Mouse (Mus musculus) forebrain, embryonic 16.5 days (tissue): ENCODE results near the gene Csk. TPM values are rescaled to one million over a fixed set of nuclear protein-coding genes. Genes with fewer than 3 reads are reported as not detected.

ENCODE experiments used
- ATAC-seq: fragments of 200-750 bp; cut with Nextera tagmentation; 2 replicates; pipeline ENCODE4 v1.8.0; 2017; ENCODE audit warnings: mild to moderate bottlenecking, moderate library complexity
- H3K27ac ChIP-seq: fragments of 300-500 bp; sonication (generic); 2 replicates; pipeline ENCODE4 v1.5.1; 2014; ENCODE audit warnings: low read length, control low read depth
- H3K27me3 ChIP-seq: fragments of 300-500 bp; sonication (generic); replicated peaks from 2 replicates; pipeline ENCODE4 v1.6.1; 2014; ENCODE audit warnings: low read length; ENCODE audit not compliant: control insufficient read depth, insufficient read depth
- H3K36me3 ChIP-seq: fragments of 300-500 bp; sonication (generic); 2 replicates; pipeline ENCODE4 v1.6.1; 2014; ENCODE audit not compliant: control insufficient read depth, insufficient read depth
- H3K4me1 ChIP-seq: fragments of 300-500 bp; sonication (generic); replicated peaks from 2 replicates; pipeline ENCODE4 v1.6.1; 2014; ENCODE audit warnings: low read length; ENCODE audit not compliant: control insufficient read depth, insufficient read depth
- H3K4me2 ChIP-seq: fragments of 300-500 bp; sonication (generic); 2 replicates; pipeline ENCODE4 v1.6.1; 2014; ENCODE audit warnings: mild to moderate bottlenecking, low read length, control low read depth
- H3K4me3 ChIP-seq: fragments of 300-500 bp; sonication (generic); replicated peaks from 2 replicates; pipeline ENCODE4 v1.5.1; 2014; ENCODE audit warnings: mild to moderate bottlenecking, low read length, control low read depth
- H3K9ac ChIP-seq: fragments of 300-500 bp; sonication (generic); replicated peaks from 2 replicates; pipeline ENCODE4 v1.6.1; 2014; ENCODE audit warnings: low read depth, low read length, control low read depth
- H3K9me3 ChIP-seq: fragments of 300-500 bp; sonication (generic); 2 replicates; pipeline ENCODE4 v1.6.1; 2016; ENCODE audit warnings: low read length; ENCODE audit not compliant: control insufficient read depth
- WGBS: fragments of 180-500 bp; shearing (Covaris S2); extraction: QIAGEN DNeasy Blood & Tissue Kit; methylation state at CpG from one replicate; pipeline ENCODE4 v1.1.7; 2014; 5-methylcytosine and 5-hydroxymethylcytosine counted together
- polyA plus RNA-seq: library from polyadenylated mRNA; unstranded; fragments of >200 nt; fragmentation: Nextera tagmentation; extraction: Ambion mirVana; gene quantifications from 2 replicates; pipeline ENCODE4 v1.2.1, GENCODE M21; 2015

Csk gene
- polyA plus RNA-seq, 1 experiment from 2014 or later, result 39.6 TPM

GRCm38 (mm10) chr9:57629118-57629874 is 24.1 kb downstream of the Csk start:
- Histone ChIP-seq H3K36me3 (peaks cover 27% of the 10 kb centered on the region), H3K27ac (peak overlapping the region; percentile 10; the same call in 1 of the 2 replicates), H3K4me2 (no peak overlapping the region), H3K4me1 (peaks cover 9% of the 10 kb centered on the region), H3K4me3 (no peak overlapping the region), H3K9me3 (no peaks in the 10 kb centered on the region), H3K27me3 (no peaks in the 10 kb centered on the region), H3K9ac (no peak overlapping the region)
- 75% methylated on average over 14 of the region's 14 CpGs for WGBS
- peak; percentile 70 for ATAC-seq

GRCm38 (mm10) chr9:57628717-57629116 is 24.7 kb downstream of the Csk start:
- peaks cover 27% of the 10 kb centered on the region for H3K36me3 ChIP-seq
- ATAC-seq, result no peak
- 92% methylated on average over 12 of the region's 12 CpGs for WGBS

DNA sequence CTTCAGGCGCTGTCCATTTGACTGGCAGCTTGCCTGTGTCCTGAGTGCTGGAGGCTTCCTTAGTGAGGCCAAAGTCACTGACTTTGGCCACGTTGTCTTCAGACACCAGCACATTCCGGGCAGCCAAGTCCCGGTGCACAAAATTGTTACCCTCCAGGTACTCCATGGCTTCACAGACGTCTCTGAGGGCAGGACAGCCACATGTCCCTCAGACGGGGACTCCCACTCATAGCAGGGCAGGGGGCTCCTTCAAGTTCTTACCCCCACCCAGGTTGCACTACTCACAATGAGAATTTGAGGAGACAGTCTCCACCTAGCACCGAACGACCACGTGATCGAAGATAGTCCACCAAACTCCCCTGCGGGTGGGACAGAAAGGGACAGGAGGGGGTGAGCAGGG is 25.5 kb downstream of the Csk start:
- 86% methylated on average over 11 of the region's 11 CpGs for WGBS
- Histone ChIP-seq H3K4me2 (no peak overlapping the region), H3K27me3 (no peaks in the 10 kb centered on the region), H3K4me3 (no peak overlapping the region), H3K27ac (no peak overlapping the region), H3K36me3 (peaks cover 27% of the 10 kb centered on the region), H3K9me3 (no peaks in the 10 kb centered on the region), H3K9ac (no peak overlapping the region), H3K4me1 (no peaks in the 10 kb centered on the region)
- no peak for ATAC-seq

More at GRCm38 (mm10) chr9:57628717-57629116, 24.7 kb downstream of the Csk start:
- no peak overlapping the region for H3K4me3 ChIP-seq
- H3K27me3 ChIP-seq, result no peaks in the 10 kb centered on the region
- no peak overlapping the region for H3K27ac ChIP-seq
- H3K9me3 ChIP-seq, result no peaks in the 10 kb centered on the region
- H3K9ac ChIP-seq, result no peak overlapping the region
- H3K4me1 ChIP-seq, result peaks cover 4% of the 10 kb centered on the region
- H3K4me2 ChIP-seq, result no peak overlapping the region

DNA sequence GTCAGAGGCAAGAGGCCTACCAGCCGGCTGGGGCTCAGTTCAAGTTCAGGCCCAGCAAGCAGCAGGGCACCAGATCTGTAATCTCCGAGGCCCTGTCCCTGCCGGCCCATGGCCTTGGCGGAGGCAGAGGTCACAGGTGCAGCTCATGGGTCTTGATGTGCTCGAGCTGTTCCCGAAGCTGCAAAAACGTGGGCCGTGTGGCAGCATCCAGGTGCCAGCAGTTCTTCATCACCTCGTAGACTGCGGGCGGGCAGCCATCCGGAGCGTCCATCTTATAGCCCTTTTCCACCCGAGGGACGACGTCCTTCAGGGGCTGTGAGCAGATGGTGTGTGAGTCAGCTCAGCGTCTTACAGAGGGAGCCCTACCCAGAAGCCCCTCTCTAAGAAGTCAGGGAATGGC is 26.2 kb downstream of the Csk start:
- ATAC-seq, result no peak
- Histone ChIP-seq H3K4me3 (no peak overlapping the region), H3K9ac (no peak overlapping the region), H3K27ac (no peak overlapping the region), H3K36me3 (peaks cover 27% of the 10 kb centered on the region), H3K4me2 (no peak overlapping the region), H3K4me1 (no peaks in the 10 kb centered on the region), H3K9me3 (no peaks in the 10 kb centered on the region), H3K27me3 (no peaks in the 10 kb centered on the region)
- WGBS, result 93% methylated on average over 17 of the region's 17 CpGs

- H3K4me2 ChIP-seq, result no peak overlapping the region
- no peaks in the 10 kb centered on the region for H3K9me3 ChIP-seq
- H3K9ac ChIP-seq, result no peak overlapping the region
- no peak for ATAC-seq
- H3K4me1 ChIP-seq, result no peaks in the 10 kb centered on the region
- H3K36me3 ChIP-seq, result peaks cover 27% of the 10 kb centered on the region
- H3K4me3 ChIP-seq, result no peak overlapping the region
- 69% methylated on average over 15 of the region's 15 CpGs for WGBS
- H3K27me3 ChIP-seq, result no peaks in the 10 kb centered on the region
- H3K27ac ChIP-seq, result no peak overlapping the region
Measured at GRCm38 (mm10) chr9:57625674-57626500, 27.5 kb downstream of the Csk start.

DNA sequence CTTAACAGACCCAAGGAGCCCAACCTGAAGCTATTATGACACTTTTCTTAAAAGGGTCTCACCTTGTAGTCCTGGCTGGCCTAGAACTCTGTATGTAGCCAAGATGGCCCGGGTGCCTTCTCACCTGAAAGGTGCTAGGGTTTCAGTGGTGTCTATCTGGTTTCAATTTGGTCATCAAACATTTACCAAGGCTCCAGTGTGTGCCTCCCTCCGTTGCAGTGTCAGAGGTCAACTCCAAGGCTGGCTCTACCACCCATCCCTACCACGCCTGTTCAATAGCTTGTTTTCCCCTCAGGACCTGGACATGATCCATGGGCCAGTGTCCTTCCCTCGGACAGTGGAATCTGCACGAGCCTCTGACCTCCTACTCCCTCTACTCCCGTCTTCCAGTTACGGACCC is 29.1 kb downstream of the Csk start:
- peaks cover 23% of the 10 kb centered on the region for H3K36me3 ChIP-seq
- no peak for ATAC-seq
- no peaks in the 10 kb centered on the region for H3K27me3 ChIP-seq
- H3K9me3 ChIP-seq, result no peaks in the 10 kb centered on the region
- no peak overlapping the region for H3K27ac ChIP-seq
- no peak overlapping the region for H3K4me2 ChIP-seq
- H3K4me1 ChIP-seq, result no peaks in the 10 kb centered on the region
- no peak overlapping the region for H3K9ac ChIP-seq
- WGBS, result 94% methylated on average over 7 of the region's 7 CpGs
- H3K4me3 ChIP-seq, result no peak overlapping the region

DNA sequence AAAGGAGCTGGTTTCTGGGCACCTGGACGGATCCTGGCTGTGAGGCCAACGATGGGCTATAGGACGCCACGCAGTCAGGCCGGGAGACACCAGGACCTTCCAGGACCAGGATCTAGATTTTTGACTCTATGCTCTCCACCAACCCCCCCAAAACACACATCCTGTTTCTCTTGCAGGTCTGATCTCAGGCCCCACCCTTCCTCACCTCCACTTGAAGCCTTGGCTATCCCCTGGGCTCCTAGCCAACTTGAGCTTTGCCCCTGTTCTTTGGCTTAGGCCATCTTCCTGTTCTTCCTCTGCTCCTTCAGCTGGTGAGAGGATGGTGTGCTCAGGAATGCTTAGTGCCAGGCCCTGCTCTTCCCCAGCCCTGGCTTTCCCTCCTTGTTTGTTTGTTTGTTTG is 32.8 kb downstream of the Csk start, which contains the start of gene Lman1l:
Gene Lman1l (minus strand): TSS at position 101 of the 400 bp plus-strand sequence.
- H3K36me3 ChIP-seq, result no peaks in the 10 kb centered on the region; the same call in 1 of the 2 replicates
- no peak within 1 kb of the TSS for H3K9ac ChIP-seq
- no peak within 1 kb of the TSS for H3K4me3 ChIP-seq
- ATAC-seq, result no peak
- H3K27me3 ChIP-seq, result no peaks in the 10 kb centered on the region
- WGBS, result 95% methylated on average over 5 of the region's 5 CpGs
- H3K4me2 ChIP-seq, result no peak within 1 kb of the TSS
- H3K9me3 ChIP-seq, result no peaks in the 10 kb centered on the region
- H3K27ac ChIP-seq, result no peak within 1 kb of the TSS
- no peaks in the 10 kb centered on the region for H3K4me1 ChIP-seq

DNA sequence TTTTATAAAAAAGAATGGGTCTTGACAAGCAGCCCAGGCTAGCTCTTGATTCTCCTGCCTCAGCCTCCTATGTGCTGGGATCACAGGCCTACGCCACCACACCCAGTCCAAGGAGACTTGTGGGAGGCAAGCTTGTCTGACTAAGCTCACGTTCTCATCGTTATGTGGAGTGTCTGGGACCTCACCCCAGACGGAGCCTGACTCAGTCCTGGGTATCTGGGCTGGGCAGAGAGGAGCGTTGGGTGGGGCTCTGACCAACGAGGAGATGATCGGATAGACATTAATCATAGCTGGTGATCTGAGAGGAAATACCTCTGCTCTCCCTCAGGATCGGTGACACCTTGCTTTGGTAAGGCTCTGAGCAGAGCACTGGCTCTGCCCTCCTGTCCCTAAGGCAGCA is 34.6 kb downstream of the Csk start:
- Histone ChIP-seq H3K4me3 (no peak overlapping the region), H3K27ac (no peak overlapping the region), H3K4me1 (no peaks in the 10 kb centered on the region), H3K36me3 (no peaks in the 10 kb centered on the region), H3K27me3 (no peaks in the 10 kb centered on the region), H3K4me2 (no peak overlapping the region), H3K9me3 (no peaks in the 10 kb centered on the region), H3K9ac (no peak overlapping the region)
- ATAC-seq, result no peak
- WGBS, result 79% methylated on average over 8 of the region's 8 CpGs

- Histone ChIP-seq H3K4me2 (no peak overlapping the region), H3K27me3 (no peaks in the 10 kb centered on the region), H3K4me3 (no peak overlapping the region), H3K9ac (no peak overlapping the region), H3K9me3 (no peaks in the 10 kb centered on the region), H3K36me3 (no peaks in the 10 kb centered on the region), H3K27ac (no peak overlapping the region), H3K4me1 (no peaks in the 10 kb centered on the region)
- WGBS, result 75% methylated on average over 8 of the region's 8 CpGs
- no peak for ATAC-seq
Measured at GRCm38 (mm10) chr9:57617556-57618169, 35.8 kb downstream of the Csk start.
